ENCODE assay signal across 15 mouse cellular contexts in the genomic region with DNA sequence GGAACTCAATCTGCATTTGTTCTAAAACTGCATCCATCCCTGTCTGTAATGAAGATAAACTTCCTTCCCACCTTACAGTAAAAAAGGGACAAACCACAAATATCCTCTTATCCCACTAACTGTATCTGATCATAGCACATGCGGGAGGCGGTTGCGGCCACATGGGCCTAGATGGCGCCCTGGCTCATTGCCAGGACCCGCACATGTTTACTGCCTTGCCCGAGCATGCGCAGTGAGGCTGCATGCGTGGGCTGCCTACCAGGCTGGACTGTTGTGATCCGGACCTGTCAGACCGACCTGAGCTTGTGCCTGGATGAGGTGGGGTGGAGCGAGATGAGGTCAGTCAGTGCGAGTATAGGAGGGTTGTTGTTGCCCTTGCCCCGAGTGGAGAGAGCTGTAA.
DNase-seq lines count a peak whose midpoint lies in the region; ATAC-seq and TF ChIP-seq lines count a peak whose summit lies in the region.
"Had no signal": no experiment of that assay in that cellular context is flagged by ENCODE, and none has a peak within 500 bp of the region (broad histone marks: within the 10 kb centered on the region; RNA-seq: fewer than 3 reads in every experiment).

No protein-coding gene starts in this region.

- H3K4me3 ChIP-seq in midbrain, embryonic 12.5 days, result no peak overlapping the region
- no peak overlapping the region for H3K4me3 ChIP-seq in midbrain, embryonic 14.5 days (replicated peaks; ENCODE audit: low read depth, low read length)
- H3K4me3 ChIP-seq in embryonic fibroblast, embryonic 13.5 days (ENCODE audit: insufficient read depth, low read length), result no peak overlapping the region
- no peak overlapping the region for H3K4me3 ChIP-seq in forebrain, embryonic 10.5 days
- H3K4me3 ChIP-seq: embryonic facial prominence, embryonic 13.5 days; heart, adult 2 months; layer of hippocampus, adult 2 months had no signal

- no peak overlapping the region for H3K27ac ChIP-seq in midbrain, embryonic 12.5 days (replicated peaks)
- H3K27ac ChIP-seq in midbrain, embryonic 14.5 days (replicated peaks; ENCODE audit: low read depth, low read length), result no peak overlapping the region
- peak overlapping the region; percentile 76; the same call in 1 of the 2 replicates for H3K27ac ChIP-seq in embryonic fibroblast, embryonic 13.5 days (ENCODE audit: insufficient read depth, low read length)
- H3K27ac ChIP-seq in forebrain, embryonic 10.5 days, result no peak overlapping the region
- H3K27ac ChIP-seq: embryonic facial prominence, embryonic 13.5 days; heart, adult 2 months; layer of hippocampus, adult 2 months had no signal

- H3K9me3 ChIP-seq in midbrain, embryonic 12.5 days, result no peaks in the 10 kb centered on the region
- no peaks in the 10 kb centered on the region for H3K9me3 ChIP-seq in midbrain, embryonic 14.5 days (ENCODE audit: control insufficient read depth, low read length)
- H3K9me3 ChIP-seq in forebrain, embryonic 10.5 days, result no peaks in the 10 kb centered on the region
- H3K9me3 ChIP-seq: embryonic facial prominence, embryonic 13.5 days had no signal

- H3K4me1 ChIP-seq in midbrain, embryonic 12.5 days, result no peaks in the 10 kb centered on the region
- H3K4me1 ChIP-seq in midbrain, embryonic 14.5 days (ENCODE audit: control insufficient read depth, insufficient read depth, low read length), result no peaks in the 10 kb centered on the region
- H3K4me1 ChIP-seq in embryonic fibroblast, embryonic 13.5 days (ENCODE audit: control insufficient read depth, insufficient read depth, low read length), result peaks cover 6% of the 10 kb centered on the region
- H3K4me1 ChIP-seq in forebrain, embryonic 10.5 days, result no peaks in the 10 kb centered on the region
- H3K4me1 ChIP-seq: embryonic facial prominence, embryonic 13.5 days had no signal

- no peaks in the 10 kb centered on the region for H3K36me3 ChIP-seq in midbrain, embryonic 12.5 days
- no peaks in the 10 kb centered on the region for H3K36me3 ChIP-seq in midbrain, embryonic 14.5 days (ENCODE audit: control insufficient read depth, insufficient read depth, low read length)
- H3K36me3 ChIP-seq in forebrain, embryonic 10.5 days (replicated peaks), result no peaks in the 10 kb centered on the region
- H3K36me3 ChIP-seq: embryonic facial prominence, embryonic 13.5 days had no signal

- no peak overlapping the region for H3K9ac ChIP-seq in midbrain, embryonic 12.5 days (replicated peaks)
- no peak overlapping the region for H3K9ac ChIP-seq in midbrain, embryonic 14.5 days (replicated peaks; ENCODE audit: low read length)
- H3K9ac ChIP-seq: embryonic facial prominence, embryonic 13.5 days had no signal

- no peak for TF ChIP-seq POLR2A in embryonic fibroblast, embryonic 13.5 days (IDR thresholded peaks at IDR 0.05; ENCODE audit: low read depth, low read length)

- DNase-seq in midbrain, embryonic 14.5 days, result no peak
- peak; percentile 31 to 53 for DNase-seq in left cerebral cortex, postnatal 36 days (ENCODE audit: low spot score in 2 of 2)
- DNase-seq in testis, postnatal 14 days (ENCODE audit: low spot score), result peak; percentile 9
- no peak for DNase-seq in forebrain, embryonic 10.5 days (ENCODE audit: extremely low spot score, low spot score)
- no peak for DNase-seq in layer of hippocampus, adult 8-10 months (ENCODE audit: low spot score in 2 of 2)
- DNase-seq in spleen, postnatal 4 days (ENCODE audit: low spot score in 2 of 2), result no peak
- DNase-seq: heart, adult 2 months; heart, postnatal 4 days; thymus, postnatal 25 days had no signal

- intact Hi-C loops in left cerebral cortex, postnatal 36 days (cut with DNase I), result no loop called here

- ATAC-seq in midbrain, embryonic 12.5 days (ENCODE audit: low FRiP score, low read depth), result 0 out of 2 replicates have a peak, but pooled peaks have one; percentile 38
- no peak for ATAC-seq in midbrain, embryonic 14.5 days (ENCODE audit: low FRiP score, low TSS enrichment)
- ATAC-seq: forebrain, embryonic 16.5 days; intestine, embryonic 16.5 days had no signal

- H3K27me3 ChIP-seq in midbrain, embryonic 12.5 days, result no peaks in the 10 kb centered on the region
- H3K27me3 ChIP-seq in midbrain, embryonic 14.5 days (ENCODE audit: control insufficient read depth, insufficient read depth, low read length), result no peaks in the 10 kb centered on the region
- H3K27me3 ChIP-seq in forebrain, embryonic 10.5 days (ENCODE audit: poor library complexity, severe bottlenecking), result no peaks in the 10 kb centered on the region
- H3K27me3 ChIP-seq: embryonic facial prominence, embryonic 13.5 days had no signal

- no peak overlapping the region for H3K4me2 ChIP-seq in midbrain, embryonic 12.5 days (replicated peaks)
- H3K4me2 ChIP-seq in midbrain, embryonic 14.5 days (ENCODE audit: low read length), result no peak overlapping the region
- H3K4me2 ChIP-seq: embryonic facial prominence, embryonic 13.5 days had no signal

- WGBS in midbrain, embryonic 12.5 days, result 86% methylated on average over 13 of the region's 13 CpGs
- 83% methylated on average over 13 of the region's 13 CpGs for WGBS in midbrain, embryonic 14.5 days
- WGBS in forebrain, embryonic 10.5 days, result 78% methylated on average over 13 of the region's 13 CpGs

- no peak for TF ChIP-seq CTCF in embryonic fibroblast, embryonic 13.5 days (IDR thresholded peaks at IDR 0.05; ENCODE audit: borderline replicate concordance, insufficient read depth, low read length)

Comparison
In these comparisons a context has a peak if more than half of its experiments do, and no peak if none do; other contexts are left out.
1. DNase-seq: peak in left cerebral cortex, postnatal 36 days (2 of 2) and testis, postnatal 14 days (single experiment); none in midbrain, embryonic 14.5 days (single experiment), forebrain, embryonic 10.5 days (single experiment), layer of hippocampus, adult 8-10 months (0 of 2) and spleen, postnatal 4 days (0 of 2).